Mouse (Mus musculus): ENCODE measurements around the gene Agr3. TPM values are rescaled to one million over a fixed set of nuclear protein-coding genes. Genes with fewer than 3 reads are reported as not detected.

Gene Agr3
- 6.2 TPM for polyA plus RNA-seq (2014; fragmentation: Illumina TruSeq; extraction: RNeasy Lipid Tissue Mini Kit (QIAGEN cat#74804); ENCODE audit: low read depth, low replicate concordance)

DNA sequence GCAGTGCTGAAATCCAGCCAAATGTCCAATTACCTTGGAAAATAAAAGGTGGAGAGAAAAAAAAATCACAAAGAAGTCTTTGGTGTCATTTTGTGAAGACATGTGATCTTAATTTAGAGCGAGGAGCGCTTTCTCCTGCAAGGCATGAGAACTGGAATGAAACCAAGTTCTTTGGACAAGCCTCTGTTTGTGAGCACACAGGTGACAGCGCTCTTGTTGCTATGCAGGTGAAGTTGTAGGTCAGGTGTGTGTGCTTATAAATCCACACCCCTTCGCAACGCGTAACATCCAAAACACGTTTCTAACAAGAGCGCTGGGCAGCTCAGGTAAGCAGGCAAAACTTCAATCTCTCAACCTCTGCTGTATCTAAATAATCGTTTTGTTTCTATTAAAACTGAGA is at the start of gene Agr3:
Gene Agr3, plus strand, starts transcription at position 219 of the 400 bp plus-strand sequence.

GRCm38 (mm10) chr12:35992711-35993110 is 67.3 kb downstream of the Agr3 start, which contains the start of gene Agr2:
Gene Agr2 (plus strand): TSS chr12:35992907.

Other genes starting within 250 kb of the Agr3 start
- 2,242 TPM for gene Agr2, start 67.3 kb downstream of the Agr3 start, polyA plus RNA-seq (2014; fragmentation: Illumina TruSeq; extraction: RNeasy Lipid Tissue Mini Kit (QIAGEN cat#74804); ENCODE audit: low read depth, low replicate concordance)
- 320 TPM for gene Tspan13, start 116.9 kb downstream of the Agr3 start, polyA plus RNA-seq (2014; fragmentation: Illumina TruSeq; extraction: RNeasy Lipid Tissue Mini Kit (QIAGEN cat#74804); ENCODE audit: low read depth, low replicate concordance)
- gene Ankmy2, start 231.5 kb downstream of the Agr3 start, polyA plus RNA-seq (2014; fragmentation: Illumina TruSeq; extraction: RNeasy Lipid Tissue Mini Kit (QIAGEN cat#74804); ENCODE audit: low read depth, low replicate concordance) = 53.8 TPM
- 62.6 TPM for gene Bzw2, start 232.5 kb downstream of the Agr3 start, polyA plus RNA-seq (2014; fragmentation: Illumina TruSeq; extraction: RNeasy Lipid Tissue Mini Kit (QIAGEN cat#74804); ENCODE audit: low read depth, low replicate concordance)